Mouse (Mus musculus) A20 (cell line): Measurements from ENCODE around the gene Sgsm1.

Source experiments
- DNase-seq: peaks from one replicate; pipeline ENCODE4 v3.0.0-alpha.2; 2011; ENCODE audit warnings: low read depth, low spot score

The Sgsm1 gene

GRCm38 (mm10) chr5:113323784-113324638, 13.4 kb upstream of the Sgsm1 start:
- DNase-seq = no peak

DNA sequence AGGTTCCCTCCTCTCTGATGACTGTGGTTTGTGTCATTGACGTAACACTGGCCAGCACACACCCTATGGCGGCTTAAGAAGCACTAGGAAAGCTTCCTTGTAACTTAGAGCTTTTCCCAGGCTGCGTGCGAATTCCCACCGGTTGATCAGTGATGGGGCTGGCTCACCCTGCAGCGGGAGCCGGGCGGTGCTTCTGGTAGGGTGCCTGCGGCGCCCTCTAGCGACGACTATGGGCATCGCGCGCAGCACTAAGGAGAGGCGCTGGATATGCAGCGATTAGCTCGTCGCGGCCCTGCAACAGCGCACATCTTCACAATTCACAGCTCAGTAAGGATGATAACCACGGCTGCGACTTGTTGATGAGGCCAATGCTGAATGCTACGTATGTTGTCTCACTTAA, 3.4 kb upstream of the Sgsm1 start:
- DNase-seq = no peak

- DNase-seq = no peak
Measured at GRCm38 (mm10) chr5:113309491-113310376, 852 bp downstream of the Sgsm1 start.

DNA sequence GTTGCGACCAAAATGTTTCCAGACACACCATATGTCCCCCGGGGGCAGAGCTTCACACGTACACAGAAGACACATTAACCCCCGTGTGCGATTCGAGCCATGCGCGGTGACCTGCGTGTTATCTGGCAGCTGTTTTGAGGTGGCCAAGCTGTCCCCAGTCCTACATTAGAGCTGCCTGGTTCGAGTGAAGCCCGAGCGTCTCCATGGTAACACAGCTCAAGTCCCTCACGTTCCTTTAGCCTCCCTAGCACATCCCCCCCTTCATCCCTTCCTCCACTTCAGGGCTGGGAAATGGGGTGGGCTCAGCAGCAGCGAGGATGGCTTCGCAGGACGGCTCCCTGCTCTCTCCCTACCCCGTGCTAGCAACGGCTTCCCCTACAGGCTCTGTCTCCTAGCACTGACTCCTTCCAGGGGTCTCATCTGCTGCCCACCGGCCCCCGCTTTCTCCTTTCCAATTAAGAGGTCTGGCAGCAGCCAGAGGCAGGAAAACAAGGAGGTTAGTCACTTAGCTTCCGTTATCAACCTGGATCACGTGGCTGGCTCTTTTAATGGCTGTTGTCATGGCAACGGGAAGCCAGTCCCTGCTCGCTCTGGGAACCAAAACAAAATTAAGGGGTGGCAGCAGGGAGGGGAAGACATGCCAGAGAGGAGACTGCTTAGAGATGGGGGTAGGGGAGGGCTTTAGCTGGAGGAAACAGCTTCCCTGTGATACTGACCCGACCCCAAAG, 3.7 kb downstream of the Sgsm1 start:
- no peak for DNase-seq

GRCm38 (mm10) chr5:113304527-113304926, 6.1 kb downstream of the Sgsm1 start:
- no peak for DNase-seq

DNA sequence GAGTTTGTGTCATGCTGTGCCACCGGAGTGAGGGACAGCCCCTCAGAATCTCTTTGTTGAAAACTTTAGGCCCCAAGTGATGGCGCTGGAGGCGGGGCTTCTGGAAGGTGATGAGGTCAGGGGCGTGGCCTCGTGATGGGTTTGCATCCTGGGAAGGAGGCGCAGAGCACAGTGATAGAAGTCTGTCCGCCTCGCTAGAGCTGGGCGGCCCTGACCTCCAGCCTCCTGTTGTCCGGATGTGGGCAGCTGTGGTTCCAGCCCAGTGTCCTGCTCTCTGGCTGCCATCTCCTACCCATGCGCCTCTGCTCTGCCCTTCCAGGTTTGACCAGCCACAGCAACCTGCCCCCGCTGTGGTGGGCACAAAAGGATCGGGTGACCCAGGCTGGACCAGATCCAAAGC, 8.7 kb downstream of the Sgsm1 start:
- no peak for DNase-seq

DNA sequence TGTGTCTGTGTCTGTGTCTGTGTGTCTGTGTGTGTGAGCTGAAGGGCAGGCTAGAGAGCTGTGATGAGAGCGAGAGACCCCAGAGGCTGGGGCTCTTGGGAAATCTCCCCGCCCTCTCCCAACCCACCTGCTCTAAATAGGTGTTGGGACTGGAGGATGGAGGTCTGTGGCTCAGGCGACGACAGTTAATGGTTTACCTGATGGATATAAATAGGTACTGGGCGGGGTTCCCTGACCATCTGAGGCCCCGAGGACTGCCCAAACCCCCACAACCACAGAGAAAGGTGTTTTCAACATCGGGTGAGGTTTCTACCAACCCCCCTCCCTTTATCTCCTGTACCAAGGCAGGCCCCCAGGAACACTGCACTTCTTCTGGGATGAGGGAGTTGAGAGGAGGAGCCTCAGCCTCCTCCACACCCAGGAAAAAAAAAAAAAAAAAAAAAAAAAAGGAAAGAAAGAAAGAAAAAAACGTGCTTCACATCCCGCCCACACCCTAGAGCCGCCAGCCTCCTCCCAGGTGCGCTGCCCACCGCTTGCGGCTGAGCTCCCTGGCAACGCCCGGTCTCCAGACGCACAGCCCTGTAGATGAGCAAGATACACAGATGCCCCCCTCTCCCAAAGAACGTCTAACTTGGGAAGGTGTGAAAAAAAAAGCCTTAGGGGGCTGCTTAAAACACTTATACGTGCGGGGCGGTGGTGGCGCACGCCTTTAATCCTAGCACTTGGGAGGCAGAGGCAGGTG, 10.3 kb downstream of the Sgsm1 start:
- DNase-seq = no peak

DNA sequence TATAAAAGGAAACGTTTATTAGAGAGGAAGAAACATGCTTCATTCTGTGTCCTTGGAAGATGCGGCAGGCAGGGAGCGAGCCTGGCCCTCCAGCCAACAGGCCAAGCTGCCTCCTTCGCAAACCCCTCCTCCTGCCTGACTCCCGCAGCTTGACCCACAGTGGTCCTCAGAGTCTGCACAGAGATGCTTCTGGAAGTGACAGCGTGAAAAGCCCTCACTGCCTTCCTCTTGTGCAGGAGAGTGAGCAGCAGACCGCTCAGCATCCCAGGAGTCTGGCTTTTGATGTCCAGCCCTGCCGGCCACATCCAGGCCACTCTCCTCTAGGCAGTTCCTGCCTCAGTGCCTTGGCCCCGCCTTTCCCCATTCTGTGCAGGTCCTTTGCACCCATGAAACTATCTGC, 11.2 kb downstream of the Sgsm1 start:
- no peak for DNase-seq

GRCm38 (mm10) chr5:113298826-113299225, 11.8 kb downstream of the Sgsm1 start:
- no peak for DNase-seq

DNA sequence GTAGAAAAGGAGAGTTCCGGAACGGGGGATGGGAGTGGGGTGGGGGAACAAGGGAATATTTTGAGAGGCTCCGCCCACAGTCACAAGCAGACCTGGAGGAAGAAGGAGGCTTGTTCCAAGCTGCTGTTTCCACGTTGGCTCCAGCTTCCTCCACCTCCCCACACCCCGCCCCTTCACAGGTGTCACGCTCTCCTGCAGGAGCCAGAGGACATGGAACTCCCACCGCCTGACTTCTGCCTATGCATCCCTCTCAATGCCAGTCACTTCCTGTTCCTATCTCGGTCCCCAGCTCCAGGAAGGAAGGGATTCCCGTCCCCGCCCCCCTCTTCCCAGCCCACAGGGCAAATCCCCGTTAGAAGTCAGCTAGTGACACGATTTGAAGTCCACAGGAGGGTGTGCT, 12.5 kb downstream of the Sgsm1 start:
- DNase-seq = no peak

DNA sequence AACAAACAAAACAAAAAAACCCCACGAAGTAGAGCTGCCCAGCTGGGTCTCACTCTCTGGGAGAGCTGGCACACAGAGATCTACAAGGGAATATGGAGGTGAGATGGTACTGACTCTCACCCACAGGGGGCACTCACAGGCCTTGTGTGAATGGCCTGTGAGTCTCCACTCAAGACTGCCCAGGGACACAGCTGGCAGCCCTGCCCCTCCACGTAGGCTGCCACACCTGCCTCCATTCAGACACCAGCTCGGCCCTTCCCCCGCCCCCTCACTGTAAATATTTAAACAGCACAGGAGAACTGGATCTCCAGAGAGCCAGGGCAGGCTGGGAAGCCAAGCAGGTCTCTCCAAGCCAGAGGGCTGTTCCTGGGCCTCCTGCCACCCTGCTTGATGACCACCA, 14.8 kb downstream of the Sgsm1 start:
- DNase-seq = no peak

DNA sequence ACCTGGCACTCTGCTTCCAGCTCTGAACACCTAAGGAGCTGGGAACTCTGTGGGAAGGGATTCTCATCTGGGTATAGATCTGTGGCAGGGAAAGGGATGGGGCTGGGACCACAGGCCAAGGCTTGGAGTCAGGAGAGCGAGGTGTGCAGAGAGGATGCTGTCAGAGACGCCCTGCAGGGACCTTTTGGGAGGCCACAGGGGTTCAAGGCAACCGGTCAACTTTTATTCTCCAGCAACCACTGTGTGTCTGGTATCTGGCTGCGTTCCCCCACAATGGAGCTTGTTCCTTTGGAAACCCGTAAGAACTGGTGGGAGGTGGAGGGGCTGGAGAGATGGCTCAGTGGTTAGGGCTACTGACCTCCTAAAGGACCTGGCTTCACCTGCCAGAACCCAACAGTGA, 16.0 kb downstream of the Sgsm1 start:
- DNase-seq = no peak

DNA sequence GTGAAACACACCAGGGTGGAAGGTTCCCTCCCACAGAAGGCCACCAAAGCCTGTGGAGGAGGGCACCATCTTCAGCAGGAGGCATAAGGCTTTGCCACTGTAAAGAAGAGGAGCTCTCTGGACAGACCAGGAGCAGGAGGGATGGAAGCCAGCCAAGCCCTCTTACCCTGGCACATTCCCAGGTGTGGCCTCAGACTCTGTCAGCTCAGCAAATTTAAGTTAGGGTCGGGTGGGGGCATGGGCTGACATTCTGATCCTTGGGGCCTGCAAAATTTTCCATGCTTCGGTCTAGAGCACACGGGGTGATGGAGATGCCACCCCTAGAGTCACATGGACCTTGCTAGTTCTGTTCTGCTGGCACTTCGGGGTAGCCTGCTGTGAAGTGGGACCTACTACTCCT, 17.1 kb downstream of the Sgsm1 start:
- DNase-seq = no peak

DNA sequence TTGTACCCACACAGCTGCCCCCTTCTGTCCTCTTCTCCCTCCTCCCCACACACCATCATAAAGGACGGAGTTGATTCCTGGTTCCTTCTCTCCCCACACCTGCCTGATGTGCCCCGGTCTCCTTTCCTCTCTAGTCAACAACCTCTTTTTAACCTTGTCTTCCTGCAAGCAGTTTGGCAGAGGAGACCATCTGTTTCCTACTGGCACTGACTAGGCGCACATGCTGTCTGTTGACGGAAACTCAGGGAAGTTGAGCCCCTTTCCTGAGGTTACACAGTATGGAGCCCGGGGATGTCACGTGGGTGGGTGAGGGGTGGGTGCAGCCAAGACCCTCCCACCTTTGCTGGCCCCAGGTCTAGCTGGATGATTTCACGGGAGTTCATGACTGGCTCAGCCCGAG, 17.8 kb downstream of the Sgsm1 start:
- no peak for DNase-seq

DNA sequence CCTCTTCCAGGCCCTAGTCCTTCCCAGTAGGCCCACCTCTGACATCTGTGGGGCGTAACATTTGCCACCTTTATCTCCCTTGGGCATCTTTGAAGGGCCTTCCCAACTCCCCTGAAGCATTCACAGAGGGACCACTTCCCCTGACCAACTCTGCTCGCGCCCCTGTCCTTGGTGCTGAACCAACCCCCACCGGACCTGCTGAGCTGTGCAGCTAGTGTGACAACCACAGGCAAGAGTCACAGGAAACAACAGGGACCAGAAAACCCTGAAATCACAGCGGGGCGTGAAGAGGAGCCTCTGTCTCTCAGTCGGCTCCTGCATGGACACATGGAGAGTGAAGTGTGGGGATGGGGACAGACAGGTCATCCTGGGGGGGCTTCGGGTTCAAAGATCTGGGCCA, 18.4 kb downstream of the Sgsm1 start:
- DNase-seq = no peak

- DNase-seq = no peak
Measured at GRCm38 (mm10) chr5:113291125-113291524, 19.5 kb downstream of the Sgsm1 start.

DNA sequence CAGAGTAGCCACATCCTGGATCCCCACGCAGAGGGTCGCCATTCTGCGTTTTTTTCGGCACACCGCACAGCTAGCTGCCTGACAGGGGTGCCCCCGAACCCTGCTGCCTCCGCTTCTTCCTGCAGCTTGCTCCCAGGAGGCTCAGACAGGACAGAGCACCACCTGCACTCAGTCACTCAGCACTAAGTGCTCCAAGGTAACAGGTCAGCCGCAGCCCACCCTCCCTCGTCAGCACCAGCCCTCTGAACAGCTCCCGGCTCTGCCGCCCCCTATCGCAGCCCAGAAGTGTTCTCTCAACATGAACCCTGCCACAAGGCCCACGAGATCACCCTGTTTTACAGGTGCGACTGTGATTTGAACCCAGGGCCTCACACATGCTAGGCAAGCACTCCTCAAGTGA, 20.4 kb downstream of the Sgsm1 start:
- DNase-seq = no peak

GRCm38 (mm10) chr5:113288490-113288889, 22.1 kb downstream of the Sgsm1 start:
- no peak for DNase-seq

- no peak for DNase-seq
Measured at GRCm38 (mm10) chr5:113287762-113288161, 22.8 kb downstream of the Sgsm1 start.

DNA sequence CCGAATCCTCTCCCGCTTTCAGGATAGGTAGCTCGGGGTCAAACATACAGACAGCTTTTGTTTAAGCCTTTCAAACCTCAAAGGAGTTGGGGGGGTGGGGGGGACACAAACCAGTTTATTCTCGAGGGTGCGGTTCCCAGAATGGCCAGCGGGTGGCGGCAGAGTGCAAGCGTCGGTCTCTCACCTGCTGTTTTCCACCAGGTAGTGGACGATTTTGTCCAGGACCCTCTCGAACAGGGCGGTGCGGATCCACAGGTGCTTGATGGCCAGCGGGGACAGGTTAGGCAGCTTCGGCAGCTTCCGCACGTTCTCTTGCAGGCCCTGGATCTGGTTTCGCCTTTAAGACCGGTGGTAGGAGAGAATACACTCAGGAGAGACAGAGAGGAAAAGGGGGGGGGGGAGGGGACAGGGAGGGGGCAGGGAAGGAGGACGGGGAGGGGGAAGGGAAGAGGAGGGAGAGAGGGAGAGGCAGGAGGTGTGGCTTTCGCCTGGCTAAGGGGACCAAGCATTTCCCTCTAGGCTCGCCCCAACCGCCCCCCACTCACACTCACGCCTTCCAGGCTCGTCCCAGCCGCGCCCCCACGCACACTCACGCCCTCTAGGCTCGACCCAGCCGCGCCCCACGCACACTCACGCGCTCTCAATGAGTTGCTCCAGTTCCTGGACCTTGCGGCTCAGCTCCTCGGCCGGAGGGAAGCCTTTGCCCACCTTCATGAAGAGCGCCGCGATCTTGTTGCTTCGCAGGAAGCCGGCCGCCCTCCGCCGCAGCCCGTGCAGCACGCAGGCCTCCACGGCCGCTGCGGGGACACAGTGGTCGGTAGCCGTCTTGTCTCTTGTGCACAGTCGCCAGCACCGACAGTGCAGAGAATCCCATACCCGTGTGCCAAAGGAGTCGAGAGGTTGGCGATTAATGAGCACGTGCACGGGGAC, 23.7 kb downstream of the Sgsm1 start:
- no peak for DNase-seq
